Mouse (Mus musculus) ovary, adult 18-20 months (tissue): Measurements from ENCODE around the gene Stat5a.

ENCODE experiments used
- DNase-seq: peaks from one replicate; pipeline ENCODE4 v3.0.0; 2022; ENCODE audit warnings: low spot score, mixed read lengths

The Stat5a gene

GRCm38 (mm10) chr11:100861335-100861734 is 2.2 kb downstream of the Stat5a start:
- DNase-seq: no peak

GRCm38 (mm10) chr11:100861836-100862235 is 2.7 kb downstream of the Stat5a start:
- DNase-seq: no peak

- DNase-seq: no peak
These were observed 4.0 kb downstream of the Stat5a start for GRCm38 (mm10) chr11:100863141-100863540.

GRCm38 (mm10) chr11:100865618-100866017 is 6.5 kb downstream of the Stat5a start:
- no peak for DNase-seq

- DNase-seq: peak; percentile 71
These were observed 11.3 kb downstream of the Stat5a start for GRCm38 (mm10) chr11:100870256-100870967.

DNA sequence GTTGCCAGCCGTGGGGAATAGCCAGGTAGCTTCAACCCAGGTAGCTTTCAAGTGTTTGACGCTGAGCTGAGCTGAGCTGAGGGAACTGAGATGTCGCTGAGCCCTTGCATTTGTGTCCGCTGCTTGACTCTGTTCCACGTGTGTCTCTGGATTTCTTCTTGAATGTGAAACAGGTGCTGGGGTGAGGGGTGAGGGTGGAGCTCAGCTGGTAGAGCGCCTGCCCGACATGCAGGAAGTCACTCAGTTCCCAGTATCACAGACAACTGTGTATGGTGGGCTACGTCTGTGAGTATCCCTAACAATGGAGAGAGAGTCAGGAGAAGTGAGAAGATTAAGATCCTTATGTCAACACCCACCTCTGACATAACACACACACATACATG is 11.8 kb downstream of the Stat5a start:
- DNase-seq: no peak

DNA sequence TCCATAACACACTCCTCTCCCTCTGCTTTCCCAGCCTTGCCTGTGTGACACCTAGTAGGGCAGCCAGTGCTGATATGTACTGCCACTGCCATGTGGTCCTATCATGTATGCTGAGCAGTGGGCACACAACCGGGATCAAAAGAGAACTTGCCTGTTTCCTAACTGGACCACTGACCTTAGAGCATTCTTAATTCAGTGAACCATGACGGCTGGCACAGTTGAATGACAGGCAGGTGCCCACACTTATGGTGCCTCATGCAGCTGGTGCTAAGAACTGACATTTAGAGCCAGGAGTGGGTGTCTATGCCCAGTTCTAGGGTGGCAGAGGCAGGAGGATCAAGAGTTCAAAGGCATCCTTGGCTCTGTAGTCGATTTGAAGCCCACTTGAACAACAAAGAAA is 16.6 kb downstream of the Stat5a start:
- DNase-seq: no peak

GRCm38 (mm10) chr11:100879321-100880078 is 20.3 kb downstream of the Stat5a start:
- no peak for DNase-seq

DNA sequence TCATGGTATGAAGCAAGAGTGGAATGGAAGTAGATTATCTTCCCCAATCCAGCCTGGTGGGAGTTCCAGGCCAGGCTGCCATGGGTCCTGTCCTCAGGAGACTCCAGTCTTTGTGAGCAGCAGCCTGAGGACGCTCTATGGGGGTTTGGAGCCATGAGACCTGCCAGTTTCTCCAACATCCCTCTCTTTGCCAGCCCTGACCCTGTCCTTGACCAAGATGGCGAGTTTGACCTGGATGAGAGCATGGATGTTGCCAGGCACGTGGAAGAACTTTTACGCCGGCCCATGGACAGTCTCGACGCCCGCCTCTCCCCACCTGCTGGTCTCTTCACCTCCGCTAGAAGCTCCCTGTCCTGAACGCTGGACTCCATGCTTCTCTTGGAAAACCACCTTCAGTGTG is 24.5 kb downstream of the Stat5a start:
- DNase-seq: no peak

GRCm38 (mm10) chr11:100885472-100885871 is 26.3 kb downstream of the Stat5a start:
- DNase-seq: no peak

GRCm38 (mm10) chr11:100886188-100886740 is 27.1 kb downstream of the Stat5a start:
- DNase-seq: no peak

DNA sequence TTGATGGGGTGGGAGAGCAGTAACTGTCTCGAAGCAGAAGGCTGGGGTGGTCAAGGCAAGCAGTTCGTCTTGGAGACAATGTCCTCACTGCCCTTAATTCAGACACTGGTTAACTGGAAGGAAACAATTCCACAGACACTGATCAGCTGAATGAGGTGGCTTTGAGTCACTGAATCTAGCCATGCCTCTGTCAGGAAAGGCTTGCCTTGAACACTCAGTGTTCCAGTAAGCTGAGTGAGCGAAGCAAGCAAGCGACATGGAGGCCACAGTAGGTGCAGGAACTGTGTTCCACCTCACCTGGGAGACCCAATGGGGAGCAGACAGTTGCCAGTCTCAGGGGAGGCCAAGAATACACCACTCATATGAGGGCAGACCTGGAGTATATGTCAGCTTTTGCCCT is 28.1 kb downstream of the Stat5a start:
- DNase-seq: no peak

DNA sequence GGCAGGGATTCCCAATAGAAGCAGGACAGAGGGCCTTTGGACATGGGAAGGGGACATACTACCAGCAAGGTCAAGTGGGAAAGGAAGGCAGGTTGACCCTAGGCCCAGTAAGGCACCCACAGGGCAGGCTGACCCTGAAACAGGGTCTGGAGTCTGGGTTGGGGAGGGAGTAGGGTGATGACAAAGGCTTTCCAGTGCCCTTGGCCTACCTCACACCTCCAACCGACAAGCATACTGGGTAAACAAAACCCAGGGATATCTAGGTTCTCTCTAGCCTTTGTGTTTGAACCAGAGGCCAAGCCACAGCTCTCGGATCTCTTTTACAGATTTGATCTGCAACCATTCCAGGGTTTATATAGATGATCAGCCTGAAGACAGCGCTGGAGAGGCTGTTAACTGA is 28.6 kb downstream of the Stat5a start:
- peak; percentile 47 for DNase-seq

- no peak for DNase-seq
These were observed 29.2 kb downstream of the Stat5a start for GRCm38 (mm10) chr11:100888348-100888820.

GRCm38 (mm10) chr11:100890481-100890880 is 31.3 kb downstream of the Stat5a start:
- no peak for DNase-seq

DNA sequence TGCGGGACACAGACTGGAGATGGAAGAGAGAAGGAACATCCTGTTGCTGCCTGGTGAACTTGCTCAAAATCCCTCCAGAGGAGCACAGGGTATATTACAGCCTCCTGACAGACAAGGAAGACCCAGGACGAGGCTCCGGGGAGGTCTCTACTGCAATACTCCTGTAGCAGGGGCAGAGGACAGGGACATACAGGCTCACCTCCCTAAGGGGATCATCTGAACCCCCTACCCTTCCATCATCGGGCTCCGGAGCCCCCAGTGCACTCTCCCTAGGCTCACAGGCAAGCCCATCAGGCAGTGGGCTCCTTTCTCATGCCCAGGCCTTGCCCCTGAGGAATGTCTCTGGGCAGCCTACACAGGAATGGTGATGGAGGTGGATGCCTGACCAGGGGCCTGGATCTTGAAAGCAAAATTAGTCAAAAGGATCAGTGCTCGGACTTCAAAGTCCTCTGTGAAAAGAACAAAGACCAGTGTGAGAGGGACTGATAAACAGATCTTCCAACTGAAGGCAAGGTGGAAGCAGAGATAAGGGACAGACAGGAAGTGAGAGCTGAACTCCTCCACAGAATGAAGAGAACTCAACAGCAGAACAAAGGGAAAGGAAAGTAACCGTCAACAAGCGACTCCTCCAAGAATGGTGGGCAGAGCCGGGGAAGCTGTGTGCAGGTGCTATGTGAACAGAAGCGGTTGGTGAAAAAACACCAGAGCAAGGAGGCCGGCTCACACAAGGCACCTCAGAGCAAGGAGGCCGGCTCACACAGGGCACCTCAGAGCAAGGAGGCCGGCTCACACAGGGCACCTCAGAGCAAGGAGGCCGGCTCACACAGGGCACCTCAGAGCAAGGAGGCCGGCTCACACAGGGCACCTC is 32.3 kb downstream of the Stat5a start:
- DNase-seq: no peak

GRCm38 (mm10) chr11:100892435-100892834 is 33.3 kb downstream of the Stat5a start:
- no peak for DNase-seq

GRCm38 (mm10) chr11:100893482-100893881 is 34.3 kb downstream of the Stat5a start:
- DNase-seq: peak; percentile 83

DNA sequence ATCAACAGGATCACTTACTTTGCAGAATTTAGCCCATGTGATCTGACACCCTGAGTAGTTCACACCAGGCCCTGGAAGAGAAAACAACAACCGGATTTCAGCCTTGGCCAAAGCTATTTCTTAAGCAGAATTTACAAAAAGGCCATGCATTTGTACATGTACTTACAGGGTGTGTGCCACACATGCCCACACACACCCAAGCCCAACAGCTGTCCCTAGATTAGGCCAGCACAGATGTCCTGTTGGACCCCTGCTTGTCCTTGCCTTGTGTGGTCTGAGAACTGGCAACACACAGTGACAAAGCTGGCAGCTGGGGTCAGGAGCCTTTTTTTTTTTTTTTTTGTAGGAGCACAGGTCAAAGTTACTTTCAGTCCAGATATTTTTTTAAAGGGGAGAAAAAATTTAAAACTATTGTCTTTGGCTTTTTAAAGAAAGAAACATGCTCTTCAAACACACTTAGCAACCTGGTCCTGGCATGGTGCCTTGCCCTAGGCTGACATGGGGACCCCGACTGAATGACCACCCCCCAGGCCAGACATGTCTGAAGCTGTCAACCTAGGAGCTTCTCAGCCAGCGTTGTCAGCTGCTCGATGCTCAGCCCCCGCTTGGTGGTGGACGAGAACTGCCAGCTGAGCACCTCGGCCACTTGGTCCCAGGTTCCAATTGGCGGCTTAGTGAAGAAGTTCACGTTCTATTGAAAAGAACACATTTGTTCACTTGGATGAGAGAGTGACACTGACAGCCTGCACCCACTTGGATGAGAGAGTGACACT is 35.2 kb downstream of the Stat5a start:
- DNase-seq: no peak

DNA sequence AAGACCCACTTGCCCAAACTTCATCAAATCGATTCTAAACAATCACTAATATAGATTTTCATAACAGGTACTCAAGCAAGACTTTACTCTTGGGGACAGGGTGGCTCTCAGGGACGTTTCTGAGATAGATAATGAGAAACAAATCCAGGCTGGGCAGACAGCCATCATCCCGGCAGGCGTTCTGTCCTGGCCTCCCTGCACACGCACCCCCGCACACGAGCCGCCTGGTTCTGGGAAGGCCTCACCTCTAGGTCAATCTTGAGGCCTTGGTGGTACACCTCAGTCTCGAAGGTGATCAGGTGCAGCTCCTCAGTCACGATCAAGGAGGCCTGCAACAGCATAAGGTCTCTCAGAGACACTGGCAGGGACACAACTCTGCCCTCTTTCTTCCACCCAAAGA is 36.9 kb downstream of the Stat5a start:
- no peak for DNase-seq
